10 mouse cellular contexts compared by ENCODE assay signal in genomic region chr4:144765722-144766121, GRCm38 (mm10). TPM values are rescaled to one million over a fixed set of nuclear protein-coding genes. Genes with fewer than 3 reads are reported as not detected.
A peak's percentile ranks its signal among the peaks of the same experiment; 100 is the strongest.
DNase-seq lines count a peak whose midpoint lies in the region; ATAC-seq and TF ChIP-seq lines count a peak whose summit lies in the region.
"Had no signal": no experiment of that assay in that cellular context is flagged by ENCODE, and none has a peak within 500 bp of the region (broad histone marks: within the 10 kb centered on the region; RNA-seq: fewer than 3 reads in every experiment).

No protein-coding gene starts in this region.

- no peaks in the 10 kb centered on the region for H3K27me3 ChIP-seq in liver, embryonic 14.5 days (ENCODE audit: control insufficient read depth, insufficient read depth, low read length)
- no peaks in the 10 kb centered on the region for H3K27me3 ChIP-seq in midbrain, embryonic 13.5 days
- H3K27me3 ChIP-seq: embryonic facial prominence, embryonic 13.5 days had no signal

- no peaks in the 10 kb centered on the region for H3K36me3 ChIP-seq in liver, embryonic 14.5 days (replicated peaks; ENCODE audit: control insufficient read depth, insufficient read depth, low read depth)
- no peaks in the 10 kb centered on the region for H3K36me3 ChIP-seq in midbrain, embryonic 13.5 days
- H3K36me3 ChIP-seq: embryonic facial prominence, embryonic 13.5 days had no signal

- WGBS in lung, adult 2 months, result 24% methylated on average over 2 of the region's 2 CpGs
- 35% methylated on average over 2 of the region's 2 CpGs for WGBS in liver, embryonic 14.5 days (ENCODE audit: insufficient replicate concordance)
- WGBS in midbrain, embryonic 13.5 days, result 46% methylated on average over 2 of the region's 2 CpGs

- H3K9me3 ChIP-seq in liver, embryonic 14.5 days (ENCODE audit: control insufficient read depth, low read length), result no peaks in the 10 kb centered on the region
- no peaks in the 10 kb centered on the region for H3K9me3 ChIP-seq in midbrain, embryonic 13.5 days
- H3K9me3 ChIP-seq: embryonic facial prominence, embryonic 13.5 days had no signal

- H3K4me1 ChIP-seq in lung, adult 2 months (ENCODE audit: control insufficient read depth, insufficient read depth, low read length), result no peaks in the 10 kb centered on the region
- no peaks in the 10 kb centered on the region for H3K4me1 ChIP-seq in cortical plate, adult 2 months (ENCODE audit: control insufficient read depth, insufficient read depth, low read length)
- no peaks in the 10 kb centered on the region for H3K4me1 ChIP-seq in liver, embryonic 14.5 days (replicated peaks; ENCODE audit: control insufficient read depth in 2 of 2, insufficient read depth in 2 of 2, low read length in 1 of 2)
- H3K4me1 ChIP-seq in midbrain, embryonic 13.5 days (replicated peaks), result no peaks in the 10 kb centered on the region
- H3K4me1 ChIP-seq: embryonic facial prominence, embryonic 13.5 days had no signal

- no peak for TF ChIP-seq POLR2A in lung, adult 2 months (IDR thresholded peaks at IDR 0.05; ENCODE audit: borderline replicate concordance, extremely low read depth, low read depth, low read length)
- TF ChIP-seq POLR2A in cortical plate, adult 2 months (IDR thresholded peaks at IDR 0.05; ENCODE audit: extremely low read depth, insufficient read depth, low read length), result no peak

- H3K4me3 ChIP-seq in lung, adult 2 months (replicated peaks; ENCODE audit: extremely low read depth, low read depth, low read length), result no peak overlapping the region
- no peak overlapping the region for H3K4me3 ChIP-seq in cortical plate, adult 2 months (ENCODE audit: insufficient read depth, low read length)
- no peak overlapping the region for H3K4me3 ChIP-seq in liver, embryonic 14.5 days (ENCODE audit: insufficient read depth in 1 of 2, low read depth in 2 of 2, low read length in 2 of 2)
- no peak overlapping the region for H3K4me3 ChIP-seq in midbrain, embryonic 13.5 days (replicated peaks)
- H3K4me3 ChIP-seq: embryonic facial prominence, embryonic 13.5 days had no signal

- ATAC-seq in liver, embryonic 14.5 days (ENCODE audit: insufficient read depth), result no peak
- ATAC-seq in midbrain, embryonic 13.5 days, result no peak

- TF ChIP-seq CTCF in lung, adult 2 months (IDR thresholded peaks at IDR 0.05; ENCODE audit: insufficient read depth, low read length), result no peak
- peak; percentile 36; the same call in 1 of the 2 replicates for TF ChIP-seq CTCF in cortical plate, adult 2 months (IDR thresholded peaks at IDR 0.05; ENCODE audit: extremely low read depth, insufficient read depth, low read length)
- TF ChIP-seq CTCF in liver, embryonic 14.5 days (IDR thresholded peaks at IDR 0.05; ENCODE audit: low read depth), result peak; percentile 13; the same call in 1 of the 2 replicates

- peak; percentile 4 for DNase-seq in lung, adult 2 months
- no peak for DNase-seq in lung, postnatal 25 days (ENCODE audit: low spot score)
- DNase-seq in adrenal gland, postnatal 14 days, result peak; percentile 48
- DNase-seq in kidney, postnatal 14 days, result peak; percentile 43
- no peak for DNase-seq in liver, embryonic 14.5 days (ENCODE audit: low read depth in 3 of 3, low spot score in 3 of 3)
- DNase-seq in testis, postnatal 10 days (ENCODE audit: low spot score), result peak; percentile 64

- no peak for TF ChIP-seq EP300 in liver, embryonic 14.5 days (IDR thresholded peaks at IDR 0.05; ENCODE audit: low read depth)

- no peak overlapping the region for H3K27ac ChIP-seq in cortical plate, adult 2 months (ENCODE audit: insufficient read depth, low read length)
- no peak overlapping the region for H3K27ac ChIP-seq in liver, embryonic 14.5 days
- H3K27ac ChIP-seq in midbrain, embryonic 13.5 days, result no peak overlapping the region
- H3K27ac ChIP-seq: embryonic facial prominence, embryonic 13.5 days had no signal

- no peak overlapping the region for H3K4me2 ChIP-seq in liver, embryonic 14.5 days (ENCODE audit: low read depth)
- H3K4me2 ChIP-seq in midbrain, embryonic 13.5 days (replicated peaks), result no peak overlapping the region
- H3K4me2 ChIP-seq: embryonic facial prominence, embryonic 13.5 days had no signal

- H3K9ac ChIP-seq in liver, embryonic 14.5 days (replicated peaks), result no peak overlapping the region
- H3K9ac ChIP-seq in midbrain, embryonic 13.5 days (replicated peaks), result no peak overlapping the region
- H3K9ac ChIP-seq: embryonic facial prominence, embryonic 13.5 days had no signal

RNA-seq across cellular contexts. Expression of gene Gm438, which starts 20.7 kb away (rescaled TPM):
- polyA plus RNA-seq in lung, adult 2 months (2012; rRNA removed), result not detected in 2 replicates
- not detected in 2 replicates for total RNA-seq in adrenal gland, postnatal 14 days (2021)
- not detected in 2 replicates for polyA plus RNA-seq in cortical plate, adult 2 months (2012; rRNA removed)
- polyA plus RNA-seq in liver, embryonic 14.5 days (2012; rRNA removed), result not detected in 2 replicates
- not detected in 2 replicates for polyA plus RNA-seq in liver, embryonic 14.5 days (2014; fragmentation: Nextera tagmentation; extraction: Ambion mirVana)
- not detected in 2 replicates for polyA plus RNA-seq in midbrain, embryonic 13.5 days (2015; fragmentation: Nextera tagmentation; extraction: Ambion mirVana)
- polyA plus RNA-seq: embryonic facial prominence, embryonic 13.5 days; stomach, embryonic 16.5 days had no signal

RNA-seq across cellular contexts. Expression of gene Gm13178, which starts 44.5 kb away (rescaled TPM):
- not detected in 2 replicates for polyA plus RNA-seq in lung, adult 2 months (2012; rRNA removed)
- not detected in 2 replicates for total RNA-seq in adrenal gland, postnatal 14 days (2021)
- not detected in 2 replicates for polyA plus RNA-seq in cortical plate, adult 2 months (2012; rRNA removed)
- not detected in 2 replicates for polyA plus RNA-seq in liver, embryonic 14.5 days (2012; rRNA removed)
- polyA plus RNA-seq in liver, embryonic 14.5 days (2014; fragmentation: Nextera tagmentation; extraction: Ambion mirVana), result not detected in 2 replicates
- not detected in 2 replicates for polyA plus RNA-seq in midbrain, embryonic 13.5 days (2015; fragmentation: Nextera tagmentation; extraction: Ambion mirVana)
- polyA plus RNA-seq: embryonic facial prominence, embryonic 13.5 days; stomach, embryonic 16.5 days had no signal

Comparison
In these comparisons a context has a peak if more than half of its experiments do, and no peak if none do; other contexts are left out.
1. DNase-seq: peak in lung, adult 2 months (single experiment), adrenal gland, postnatal 14 days (single experiment), kidney, postnatal 14 days (single experiment) and testis, postnatal 10 days (single experiment); none in lung, postnatal 25 days (single experiment) and liver, embryonic 14.5 days (0 of 3).